Mouse (Mus musculus): Measurements from ENCODE around the gene Mcm9.

GRCm38 (mm10) chr10:53629247-53629917, 857 bp downstream of the Mcm9 start:
- TF ChIP-seq CTCF (conservative IDR thresholded peaks at IDR 0.05; ENCODE audit: low read length) (no peak), NANOG (IDR thresholded peaks at IDR 0.05; ENCODE audit: borderline replicate concordance, low read length) (no peak)
